Mouse (Mus musculus) CD8-positive naive resting alpha-beta T cell, adult 2 months (primary cell): ENCODE measurements at regions not wholly inside any gene's neighbourhood (a gene's known extent, or its start where the extent isn't known, plus 50 kb on each side); places are given as distances from the start of the nearest gene placed in this dataset.
"Not testable (repeated sequence)": the region's sequence is repeated elsewhere in the genome, so short reads cannot be mapped to it uniquely, and the experiment has no call there.

Source experiments
- DNase-seq, 2 experiments: peaks; one replicate each; pipeline ENCODE4 v3.0.0; 2022; ENCODE audit warnings: low read depth in 2 of 2, low spot score in 2 of 2

- DNase-seq = not testable (repeated sequence)
Observed at GRCm38 (mm10) chr14:14478159-14478558, 77.1 kb downstream of the Olfr721-ps1 start.

GRCm38 (mm10) chr14:14481840-14482239 lies 80.7 kb downstream of the Olfr721-ps1 start:
- DNase-seq = no peak

GRCm38 (mm10) chr14:14486356-14486755 lies 85.3 kb downstream of the Olfr721-ps1 start:
- no peak for DNase-seq

GRCm38 (mm10) chr14:14490501-14490900 lies 89.4 kb downstream of the Olfr721-ps1 start:
- DNase-seq = no peak

- no peak for DNase-seq
Observed at GRCm38 (mm10) chr14:14492041-14492440, 90.9 kb downstream of the Olfr721-ps1 start.

- no peak for DNase-seq
Observed at GRCm38 (mm10) chr14:14511927-14512326, 110.8 kb downstream of the Olfr721-ps1 start.

- no peak for DNase-seq
Observed at GRCm38 (mm10) chr14:14513056-14513455, 112.0 kb downstream of the Olfr721-ps1 start.

GRCm38 (mm10) chr14:14513498-14513897 lies 112.4 kb downstream of the Olfr721-ps1 start:
- no peak for DNase-seq

- no peak for DNase-seq
Observed at GRCm38 (mm10) chr14:14514440-14515172, 113.5 kb downstream of the Olfr721-ps1 start.

- no peak for DNase-seq
Observed at GRCm38 (mm10) chr14:14515363-14515762, 114.3 kb downstream of the Olfr721-ps1 start.

GRCm38 (mm10) chr14:14515918-14516317 lies 114.8 kb downstream of the Olfr721-ps1 start:
- no peak for DNase-seq

GRCm38 (mm10) chr14:14518027-14518426 lies 116.9 kb downstream of the Olfr721-ps1 start:
- DNase-seq = no peak

- no peak for DNase-seq
Observed at GRCm38 (mm10) chr14:14518841-14519240, 117.7 kb downstream of the Olfr721-ps1 start.

- no peak for DNase-seq
Observed at GRCm38 (mm10) chr14:14520195-14520594, 119.1 kb downstream of the Olfr721-ps1 start.

- not testable (repeated sequence) for DNase-seq
Observed at GRCm38 (mm10) chr14:14521331-14521730, 120.2 kb downstream of the Olfr721-ps1 start.

GRCm38 (mm10) chr14:14525225-14525624 lies 124.1 kb downstream of the Olfr721-ps1 start:
- DNase-seq = no peak

- DNase-seq = no peak
Observed at GRCm38 (mm10) chr14:14528437-14528836, 127.3 kb downstream of the Olfr721-ps1 start.

GRCm38 (mm10) chr14:14541206-14541605 lies 140.1 kb downstream of the Olfr721-ps1 start:
- no peak for DNase-seq

GRCm38 (mm10) chr14:14541705-14542104 lies 140.6 kb downstream of the Olfr721-ps1 start:
- no peak for DNase-seq

- DNase-seq = no peak
Observed at GRCm38 (mm10) chr14:14544236-14544635, 143.1 kb downstream of the Olfr721-ps1 start.

- DNase-seq = no peak
Observed at GRCm38 (mm10) chr14:14552201-14552600, 149.9 kb upstream of the Slc4a7 start.

GRCm38 (mm10) chr14:14574851-14575250 lies 127.2 kb upstream of the Slc4a7 start:
- DNase-seq = no peak

- no peak for DNase-seq
Observed at GRCm38 (mm10) chr14:14591939-14592338, 110.1 kb upstream of the Slc4a7 start.
